Mouse (Mus musculus): Measurements from ENCODE around the gene Ldlrad2. TPM values are rescaled to one million over a fixed set of nuclear protein-coding genes. Genes with fewer than 3 reads are reported as not detected.

The Ldlrad2 gene
- polyA plus RNA-seq, 1 experiment = not detected

DNA sequence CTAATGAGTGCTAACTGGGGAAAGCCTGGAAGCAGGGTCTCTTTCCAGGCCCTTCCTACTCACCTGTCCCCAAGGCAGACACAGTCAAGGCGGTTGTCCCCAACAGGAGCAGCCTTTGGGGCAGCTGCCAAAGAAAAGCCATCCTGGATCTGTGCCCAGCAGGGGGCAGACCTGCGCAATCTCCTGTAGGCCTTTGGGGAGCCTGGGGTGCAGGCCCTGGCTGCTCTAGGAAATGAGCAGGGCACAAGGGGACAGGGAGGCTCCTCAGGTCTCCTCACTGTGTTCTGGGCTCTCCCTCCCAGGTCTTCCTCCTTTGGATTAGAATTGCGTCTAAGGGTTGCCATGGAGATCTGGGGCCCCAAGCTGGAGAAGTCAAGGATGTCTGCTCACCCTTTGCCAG, 7.4 kb upstream of the Ldlrad2 start:
- Histone ChIP-seq H3K27ac (replicated peaks; ENCODE audit: low read depth, low read length) (no peak overlapping the region), H3K4me1 (ENCODE audit: control insufficient read depth, insufficient read depth, insufficient read length, low read length) (no peaks in the 10 kb centered on the region), H3K4me3 (ENCODE audit: insufficient read depth, low read depth, low read length) (no peak overlapping the region)

DNA sequence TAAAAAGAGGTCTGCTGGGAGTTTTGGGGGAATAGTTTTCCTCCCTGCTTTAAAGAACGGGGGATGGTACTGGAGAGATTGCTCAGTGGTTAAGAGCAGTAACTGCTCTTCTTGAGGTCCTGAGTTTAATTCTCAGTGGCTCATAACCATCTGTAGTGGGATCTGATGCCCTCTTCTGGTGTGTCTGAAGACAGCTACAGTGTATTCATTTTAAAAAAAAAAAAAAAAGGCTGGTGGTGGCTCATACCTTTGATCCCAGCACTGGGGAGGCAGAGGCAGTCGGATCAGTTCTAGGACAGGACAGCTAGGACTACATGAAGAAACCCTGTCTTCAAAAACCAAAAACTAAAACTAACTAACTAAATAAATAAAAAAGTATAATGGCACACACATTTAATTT, 5.9 kb upstream of the Ldlrad2 start:
- no peaks in the 10 kb centered on the region for H3K4me1 ChIP-seq (ENCODE audit: control insufficient read depth, insufficient read depth, insufficient read length, low read length)
- H3K27ac ChIP-seq (replicated peaks; ENCODE audit: low read depth, low read length) = no peak overlapping the region
- no peak overlapping the region for H3K4me3 ChIP-seq (ENCODE audit: insufficient read depth, low read depth, low read length)

DNA sequence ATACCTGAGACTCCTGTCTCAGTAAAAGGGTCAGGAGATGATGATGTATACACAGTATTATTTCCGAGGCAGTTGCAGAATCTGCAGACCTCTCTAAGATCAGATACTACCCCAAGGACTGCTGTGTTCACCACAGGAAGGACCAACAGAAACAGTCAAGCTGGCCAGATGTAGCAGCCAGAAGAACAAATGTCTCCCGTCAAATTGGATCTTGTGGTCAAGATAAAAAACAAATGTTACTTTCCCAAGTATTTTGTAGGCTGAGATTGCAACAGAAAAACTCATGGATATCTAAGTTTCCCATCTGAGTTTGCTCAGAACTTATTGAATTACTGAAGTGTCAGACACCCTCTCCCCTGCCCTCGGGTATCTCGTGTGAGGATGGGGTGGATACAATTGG, 5.4 kb upstream of the Ldlrad2 start:
- no peak overlapping the region for H3K27ac ChIP-seq (replicated peaks; ENCODE audit: low read depth, low read length)
- H3K4me3 ChIP-seq (ENCODE audit: insufficient read depth, low read depth, low read length) = no peak overlapping the region
- H3K4me1 ChIP-seq (ENCODE audit: control insufficient read depth, insufficient read depth, insufficient read length, low read length) = no peaks in the 10 kb centered on the region

DNA sequence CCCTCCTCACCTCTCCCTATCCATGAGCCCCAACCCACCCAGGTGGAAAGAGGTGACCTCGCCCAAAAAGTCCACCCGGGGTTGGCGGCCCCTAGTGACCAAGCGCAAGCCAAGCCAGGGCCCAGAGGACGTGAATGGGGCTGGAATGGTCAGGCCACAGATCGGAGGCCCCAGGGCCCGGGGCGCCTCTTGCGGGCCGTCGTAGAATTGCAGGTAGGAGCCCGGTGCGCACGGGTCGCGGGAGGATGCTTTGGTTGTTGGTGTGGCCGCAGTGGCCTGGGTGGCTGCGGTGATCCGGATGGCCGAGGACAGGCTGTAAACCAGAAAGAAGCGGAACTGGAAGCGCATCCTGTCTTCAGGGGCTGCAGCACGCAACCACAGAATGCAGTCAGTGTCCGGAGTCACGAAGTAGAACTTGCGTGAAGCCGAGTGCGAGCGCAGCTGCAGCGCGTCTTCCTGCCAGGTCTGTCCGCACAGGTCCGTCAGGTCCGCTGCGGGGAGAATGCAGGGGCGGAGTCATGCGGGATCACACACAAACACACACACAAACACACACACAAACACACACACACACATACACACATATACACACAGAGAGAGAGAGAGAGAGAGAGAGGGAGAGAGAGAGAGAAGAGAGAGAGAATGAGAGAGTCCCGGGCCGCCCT, 3.9 kb upstream of the Ldlrad2 start:
- Histone ChIP-seq H3K4me1 (ENCODE audit: control insufficient read depth, insufficient read depth, insufficient read length, low read length) (no peaks in the 10 kb centered on the region), H3K4me3 (ENCODE audit: insufficient read depth, low read depth, low read length) (no peak overlapping the region), H3K27ac (replicated peaks; ENCODE audit: low read depth, low read length) (no peak overlapping the region)

- H3K4me1 ChIP-seq (ENCODE audit: control insufficient read depth, insufficient read depth, insufficient read length, low read length) = no peaks in the 10 kb centered on the region
- no peak overlapping the region for H3K4me3 ChIP-seq (ENCODE audit: insufficient read depth, low read depth, low read length)
- H3K27ac ChIP-seq (replicated peaks; ENCODE audit: low read depth, low read length) = no peak overlapping the region
Observed at GRCm38 (mm10) chr4:137577486-137577885, 3.1 kb upstream of the Ldlrad2 start.

- no peaks in the 10 kb centered on the region for H3K4me1 ChIP-seq (ENCODE audit: control insufficient read depth, insufficient read depth, insufficient read length, low read length)
- H3K4me3 ChIP-seq (ENCODE audit: insufficient read depth, low read depth, low read length) = no peak overlapping the region
- H3K27ac ChIP-seq (replicated peaks; ENCODE audit: low read depth, low read length) = no peak overlapping the region
Observed at GRCm38 (mm10) chr4:137569873-137570272, 4.5 kb downstream of the Ldlrad2 start.

DNA sequence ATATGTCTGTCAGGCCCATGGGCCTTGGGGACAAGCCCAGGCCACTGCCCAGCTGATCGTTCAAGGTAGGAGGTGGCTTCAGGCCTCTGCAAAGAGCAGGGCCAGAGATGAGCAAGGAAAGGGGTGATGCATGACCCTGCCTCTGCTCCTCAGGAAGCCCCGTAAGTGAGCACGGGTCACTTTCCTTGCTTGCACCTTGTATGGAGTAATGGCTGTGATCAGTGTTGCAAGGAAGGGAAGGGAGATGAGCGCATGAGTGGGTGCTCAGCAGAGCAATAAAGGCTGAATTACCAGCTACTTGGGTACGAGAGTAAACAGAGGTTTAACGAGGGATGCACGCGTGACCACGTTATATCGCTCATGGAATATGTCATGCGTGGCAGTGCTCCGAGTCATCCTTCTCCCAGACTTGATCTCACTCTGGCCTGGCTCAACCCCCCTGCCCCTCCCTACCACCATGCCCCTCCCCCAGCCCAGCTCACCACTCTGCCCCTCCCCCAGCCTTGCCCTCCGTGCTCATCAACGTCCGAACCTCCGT, 17.6 kb downstream of the Ldlrad2 start:
- no peaks in the 10 kb centered on the region for H3K4me1 ChIP-seq (ENCODE audit: control insufficient read depth, insufficient read depth, insufficient read length, low read length)
- no peak overlapping the region for H3K4me3 ChIP-seq (ENCODE audit: insufficient read depth, low read depth, low read length)
- no peak overlapping the region for H3K27ac ChIP-seq (replicated peaks; ENCODE audit: low read depth, low read length)

DNA sequence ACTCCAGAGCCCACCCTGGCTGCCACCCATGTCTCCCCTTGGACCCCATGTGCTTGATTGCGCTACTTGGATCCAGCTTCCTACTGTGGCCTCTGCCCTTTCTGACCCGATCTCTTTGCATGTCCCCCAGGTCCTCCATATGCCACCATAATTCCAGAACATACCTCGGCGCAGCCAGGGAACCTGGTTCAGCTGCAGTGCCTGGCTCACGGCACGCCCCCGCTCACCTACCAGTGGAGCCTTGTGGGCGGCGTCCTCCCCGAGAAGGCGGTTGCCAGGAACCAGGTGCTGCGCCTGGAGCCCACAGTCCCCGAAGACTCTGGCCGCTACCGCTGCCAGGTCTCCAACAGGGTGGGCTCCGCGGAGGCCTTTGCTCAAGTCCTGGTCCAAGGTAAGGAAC, 20.9 kb downstream of the Ldlrad2 start:
- Histone ChIP-seq H3K27ac (replicated peaks; ENCODE audit: low read depth, low read length) (no peak overlapping the region), H3K4me1 (ENCODE audit: control insufficient read depth, insufficient read depth, insufficient read length, low read length) (no peaks in the 10 kb centered on the region), H3K4me3 (ENCODE audit: insufficient read depth, low read depth, low read length) (no peak overlapping the region)

- H3K27ac ChIP-seq (replicated peaks; ENCODE audit: low read depth, low read length) = no peak overlapping the region
- no peaks in the 10 kb centered on the region for H3K4me1 ChIP-seq (ENCODE audit: control insufficient read depth, insufficient read depth, insufficient read length, low read length)
- H3K4me3 ChIP-seq (ENCODE audit: insufficient read depth, low read depth, low read length) = no peak overlapping the region
Observed at GRCm38 (mm10) chr4:137546003-137546525, 28.3 kb downstream of the Ldlrad2 start.

DNA sequence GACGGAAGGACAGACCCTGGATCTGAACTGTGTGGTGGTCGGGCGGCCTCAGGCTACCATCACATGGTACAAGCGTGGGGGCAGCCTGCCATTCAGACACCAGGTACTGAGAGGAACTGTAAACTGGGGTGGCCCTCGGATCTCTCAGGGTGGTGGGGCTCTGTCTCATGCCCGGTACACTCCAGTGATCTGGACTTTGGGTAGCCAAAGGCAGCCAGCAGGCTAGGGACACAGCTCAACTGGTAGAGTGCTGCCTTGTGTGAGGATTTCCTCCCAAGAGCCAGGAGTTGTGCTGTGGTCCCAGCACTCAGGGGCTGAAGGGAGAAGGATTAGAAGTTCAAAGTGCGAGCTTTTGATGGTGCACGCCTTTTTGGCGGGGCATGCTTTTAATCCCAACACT, 28.8 kb downstream of the Ldlrad2 start:
- H3K4me1 ChIP-seq (ENCODE audit: control insufficient read depth, insufficient read depth, insufficient read length, low read length) = no peaks in the 10 kb centered on the region
- no peak overlapping the region for H3K4me3 ChIP-seq (ENCODE audit: insufficient read depth, low read depth, low read length)

GRCm38 (mm10) chr4:137542968-137543367, 31.4 kb downstream of the Ldlrad2 start:
- Histone ChIP-seq H3K27ac (replicated peaks; ENCODE audit: low read depth, low read length) (no peak overlapping the region), H3K4me3 (ENCODE audit: insufficient read depth, low read depth, low read length) (no peak overlapping the region), H3K4me1 (ENCODE audit: control insufficient read depth, insufficient read depth, insufficient read length, low read length) (no peaks in the 10 kb centered on the region)

More for the DNA sequence above, 28.8 kb downstream of the Ldlrad2 start:
- no peak overlapping the region for H3K27ac ChIP-seq (replicated peaks; ENCODE audit: low read depth, low read length)

DNA sequence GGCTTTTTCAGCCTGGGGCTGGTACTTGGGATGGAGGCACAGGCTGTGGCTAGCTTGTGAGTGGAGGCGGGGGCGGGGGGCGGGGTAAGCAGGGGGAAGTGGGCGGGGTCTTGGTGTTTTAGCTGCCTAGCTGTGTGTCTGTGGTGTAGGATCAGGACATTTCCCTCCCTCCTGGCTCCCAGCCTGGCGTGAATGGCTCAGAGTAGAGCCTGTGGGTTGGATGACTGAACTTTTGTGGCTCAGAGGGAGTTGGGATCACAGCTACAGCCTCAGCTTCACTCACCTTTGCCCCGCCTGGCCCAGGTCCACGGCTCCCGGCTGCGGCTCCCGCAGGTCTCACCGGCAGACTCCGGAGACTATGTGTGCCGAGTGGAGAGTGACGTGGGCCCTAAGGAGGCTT, 34.0 kb downstream of the Ldlrad2 start:
- no peak overlapping the region for H3K27ac ChIP-seq (replicated peaks; ENCODE audit: low read depth, low read length)
- H3K4me3 ChIP-seq (ENCODE audit: insufficient read depth, low read depth, low read length) = no peak overlapping the region
- H3K4me1 ChIP-seq (ENCODE audit: control insufficient read depth, insufficient read depth, insufficient read length, low read length) = no peaks in the 10 kb centered on the region

DNA sequence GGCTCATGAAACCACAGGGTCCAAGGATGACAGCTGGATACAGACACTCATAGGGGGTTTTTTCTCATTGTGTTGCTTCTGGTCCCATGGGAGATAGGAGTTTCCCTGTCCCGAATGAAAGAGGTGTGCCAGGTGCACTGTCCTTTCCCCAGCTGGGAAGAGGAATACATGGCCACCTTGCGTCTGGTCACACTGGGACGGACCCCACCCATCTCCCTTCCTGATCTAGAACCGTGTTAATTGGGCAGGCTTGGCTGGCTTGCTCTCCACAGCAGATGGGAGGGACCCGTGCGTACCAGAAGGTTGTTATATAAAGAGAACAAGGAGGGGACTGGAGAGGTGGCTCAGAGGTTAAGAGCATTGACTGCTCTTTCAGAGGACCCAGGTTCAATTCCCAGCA, 46.5 kb downstream of the Ldlrad2 start:
- H3K27ac ChIP-seq (replicated peaks; ENCODE audit: low read depth, low read length) = peak overlapping the region; percentile 15; the same call in 1 of the 2 replicates
- H3K4me3 ChIP-seq (ENCODE audit: insufficient read depth, low read depth, low read length) = no peak overlapping the region
- H3K4me1 ChIP-seq (ENCODE audit: control insufficient read depth, insufficient read depth, insufficient read length, low read length) = no peaks in the 10 kb centered on the region

GRCm38 (mm10) chr4:137527368-137527767, 47.0 kb downstream of the Ldlrad2 start:
- Histone ChIP-seq H3K27ac (replicated peaks; ENCODE audit: low read depth, low read length) (peak overlapping the region; percentile 15), H3K4me3 (ENCODE audit: insufficient read depth, low read depth, low read length) (no peak overlapping the region), H3K4me1 (ENCODE audit: control insufficient read depth, insufficient read depth, insufficient read length, low read length) (no peaks in the 10 kb centered on the region)

DNA sequence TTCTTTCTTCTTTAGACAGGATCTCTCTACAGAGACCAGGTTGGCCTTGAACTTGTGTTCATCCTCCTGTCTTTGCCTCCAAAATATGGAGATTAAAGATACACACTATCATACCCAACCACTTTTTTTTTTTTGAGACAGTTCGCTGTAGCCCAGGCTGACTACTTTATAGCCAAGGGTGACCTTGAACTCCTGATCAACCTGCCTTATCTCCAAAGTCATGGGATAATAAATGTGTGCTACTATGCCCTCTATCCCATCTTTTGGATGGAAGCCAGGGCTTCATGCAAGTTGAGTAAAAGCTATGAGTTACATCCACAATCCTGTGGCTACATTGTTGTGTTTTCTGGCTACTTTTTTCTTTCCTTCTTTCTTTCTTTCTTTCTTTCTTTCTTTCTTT, 48.9 kb downstream of the Ldlrad2 start:
- Histone ChIP-seq H3K4me1 (ENCODE audit: control insufficient read depth, insufficient read depth, insufficient read length, low read length) (no peaks in the 10 kb centered on the region), H3K4me3 (ENCODE audit: insufficient read depth, low read depth, low read length) (no peak overlapping the region), H3K27ac (replicated peaks; ENCODE audit: low read depth, low read length) (no peak overlapping the region)
